Mouse (Mus musculus): ENCODE data around the gene Gtpbp2.
A peak's percentile ranks its signal among the peaks of the same experiment; 100 is the strongest.

The Gtpbp2 gene

DNA sequence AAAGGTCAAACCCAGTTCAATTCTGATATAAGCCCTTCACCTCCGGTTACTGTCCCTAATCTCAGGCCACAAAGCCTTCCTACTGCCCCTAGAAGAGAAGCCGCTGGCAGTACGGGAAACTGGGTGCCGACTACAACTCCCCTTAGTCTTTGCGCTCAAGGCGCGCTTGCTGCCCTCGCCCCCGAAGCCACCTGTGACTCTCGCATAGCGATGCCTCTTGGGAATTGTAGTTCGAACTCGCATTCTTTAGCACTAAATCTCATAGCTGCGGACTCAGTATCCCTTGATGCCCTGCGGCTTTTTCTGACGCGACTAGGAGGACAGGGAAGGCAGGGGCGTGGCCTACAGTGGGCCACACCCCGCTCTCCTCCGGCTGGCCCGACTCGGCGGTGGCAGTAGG is at the start of gene Gtpbp2:
Gene Gtpbp2, plus strand, starts transcription at position 347 of the 400 bp plus-strand sequence.
- DNase-seq (ENCODE audit: low spot score): peak; percentile 97

GRCm38 (mm10) chr17:46115489-46115888 is 45.3 kb upstream of the Gtpbp2 start:
- no peak for DNase-seq (ENCODE audit: low spot score)

GRCm38 (mm10) chr17:46116138-46116537 is 44.7 kb upstream of the Gtpbp2 start:
- no peak for DNase-seq (ENCODE audit: low spot score)

GRCm38 (mm10) chr17:46116881-46117280 is 44.0 kb upstream of the Gtpbp2 start:
- no peak for DNase-seq (ENCODE audit: low spot score)

GRCm38 (mm10) chr17:46117623-46118422 is 43.0 kb upstream of the Gtpbp2 start:
- no peak for DNase-seq (ENCODE audit: low spot score)

- no peak for DNase-seq (ENCODE audit: low spot score)
Observed at GRCm38 (mm10) chr17:46118423-46118850, 42.4 kb upstream of the Gtpbp2 start.

GRCm38 (mm10) chr17:46119641-46120040 is 41.2 kb upstream of the Gtpbp2 start:
- DNase-seq (ENCODE audit: low spot score): no peak

GRCm38 (mm10) chr17:46122791-46123190 is 38.0 kb upstream of the Gtpbp2 start:
- DNase-seq (ENCODE audit: low spot score): no peak

DNA sequence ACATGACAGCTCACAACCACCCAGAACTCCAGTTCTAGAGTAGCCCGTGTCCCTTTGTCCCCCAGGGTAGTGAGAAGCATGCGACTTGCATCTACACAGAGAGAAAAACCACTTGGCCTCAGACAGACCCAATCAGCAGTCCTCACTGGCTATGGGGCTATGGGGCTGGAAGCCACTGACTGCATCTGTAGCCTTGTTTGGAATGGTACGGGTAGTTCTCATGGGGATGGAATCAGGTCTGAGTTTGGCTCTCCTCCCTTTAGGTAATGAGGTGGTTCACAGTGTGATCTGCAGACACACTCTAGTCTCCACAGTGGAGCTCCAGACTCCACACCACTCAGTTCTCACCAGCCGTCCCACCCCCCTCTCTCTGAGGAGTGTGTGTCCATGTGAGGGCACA is 37.5 kb upstream of the Gtpbp2 start:
- no peak for DNase-seq (ENCODE audit: low spot score)

DNA sequence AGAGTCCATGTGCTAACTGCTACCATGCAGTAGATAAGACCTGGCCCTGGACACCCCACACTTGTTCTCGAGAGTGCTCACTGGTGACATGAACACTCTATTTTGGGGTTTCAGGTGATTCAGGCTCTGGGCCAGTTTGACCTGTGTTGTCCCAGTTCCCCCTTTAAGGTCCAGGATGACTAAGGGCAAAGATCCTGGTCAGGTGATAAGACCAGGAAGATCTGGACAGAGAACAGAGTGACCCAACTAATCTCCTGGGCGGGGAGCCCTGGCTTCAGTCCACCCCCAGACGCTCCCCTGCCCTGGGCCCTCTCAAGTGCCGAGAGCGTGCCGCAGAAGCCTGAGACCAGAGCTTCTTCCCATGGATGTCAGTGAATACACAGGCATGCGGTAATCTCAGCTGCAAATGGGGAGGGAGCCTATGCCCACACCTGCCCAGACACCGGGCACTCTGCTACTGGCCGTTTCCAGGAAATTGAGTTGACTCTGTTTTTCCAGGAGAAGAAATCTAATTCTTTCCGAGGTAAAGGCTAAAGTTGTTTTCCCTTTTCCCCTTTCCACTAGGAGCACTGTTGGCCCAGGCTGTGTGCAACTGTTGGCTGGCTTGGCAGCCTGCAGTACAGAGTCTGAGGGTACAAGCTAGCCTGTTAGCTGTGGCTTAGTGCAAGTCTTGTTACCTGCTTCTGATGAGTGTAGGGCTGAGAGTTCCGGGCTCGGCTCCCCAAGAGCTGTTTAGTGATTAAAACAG is 36.7 kb upstream of the Gtpbp2 start:
- DNase-seq (ENCODE audit: low spot score): no peak

DNA sequence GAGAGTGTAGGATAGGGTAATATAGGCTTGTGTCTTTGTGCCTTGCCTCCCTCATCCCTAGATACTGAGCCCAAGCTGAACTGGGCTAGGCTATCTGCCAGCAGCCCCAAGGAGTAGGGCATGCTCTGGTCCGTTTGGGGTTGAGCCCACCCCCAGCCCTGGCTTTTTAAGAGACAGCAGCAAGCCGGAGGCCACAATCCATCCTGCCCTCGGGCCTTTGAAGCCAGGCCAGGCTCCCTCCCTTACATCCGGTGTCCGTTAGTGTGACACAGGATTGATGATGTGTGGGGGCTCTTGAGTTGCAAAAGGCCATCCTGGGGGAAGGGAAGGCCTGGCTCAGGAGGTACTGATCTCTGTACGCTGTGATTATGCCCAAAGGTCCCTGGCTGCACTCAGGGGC is 34.2 kb upstream of the Gtpbp2 start:
- no peak for DNase-seq (ENCODE audit: low spot score)

GRCm38 (mm10) chr17:46127814-46128493 is 32.9 kb upstream of the Gtpbp2 start:
- no peak for DNase-seq (ENCODE audit: low spot score)

- no peak for DNase-seq (ENCODE audit: low spot score)
Observed at GRCm38 (mm10) chr17:46129741-46130498, 30.9 kb upstream of the Gtpbp2 start.

DNA sequence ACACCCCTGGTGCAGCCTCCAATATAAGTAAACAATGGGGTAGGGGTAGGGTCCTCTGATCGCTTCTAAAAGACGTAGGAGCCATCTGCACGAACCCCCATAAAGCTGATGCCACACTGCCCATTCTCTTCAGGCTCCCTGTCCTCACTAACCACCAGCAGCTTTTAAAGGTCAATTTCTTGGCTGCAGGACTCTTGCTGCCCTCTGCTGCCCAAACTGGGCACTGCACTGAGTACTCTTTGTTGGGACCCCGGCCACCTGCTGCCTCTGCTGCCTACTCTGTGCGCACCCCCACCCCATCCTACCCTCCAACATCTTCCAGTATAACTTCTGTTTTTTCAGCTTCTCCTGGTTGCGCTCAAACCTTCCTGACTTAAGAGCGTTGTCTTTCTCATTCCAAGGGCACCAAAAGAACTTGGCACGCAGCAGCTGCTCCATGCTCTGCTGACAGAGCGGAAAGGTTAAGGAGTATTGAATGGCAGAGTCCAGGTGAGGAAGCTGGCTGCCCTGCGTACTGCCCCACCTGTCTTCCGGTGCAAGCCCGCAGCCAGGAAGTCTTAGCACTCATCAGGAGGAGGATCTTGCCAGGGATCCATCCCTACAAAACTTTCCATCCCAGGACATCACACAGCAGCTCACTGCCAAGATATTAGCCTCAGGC is 28.6 kb upstream of the Gtpbp2 start:
- peak; percentile 61 for DNase-seq (ENCODE audit: low spot score)

GRCm38 (mm10) chr17:46132862-46133261 is 28.0 kb upstream of the Gtpbp2 start:
- no peak for DNase-seq (ENCODE audit: low spot score)

DNA sequence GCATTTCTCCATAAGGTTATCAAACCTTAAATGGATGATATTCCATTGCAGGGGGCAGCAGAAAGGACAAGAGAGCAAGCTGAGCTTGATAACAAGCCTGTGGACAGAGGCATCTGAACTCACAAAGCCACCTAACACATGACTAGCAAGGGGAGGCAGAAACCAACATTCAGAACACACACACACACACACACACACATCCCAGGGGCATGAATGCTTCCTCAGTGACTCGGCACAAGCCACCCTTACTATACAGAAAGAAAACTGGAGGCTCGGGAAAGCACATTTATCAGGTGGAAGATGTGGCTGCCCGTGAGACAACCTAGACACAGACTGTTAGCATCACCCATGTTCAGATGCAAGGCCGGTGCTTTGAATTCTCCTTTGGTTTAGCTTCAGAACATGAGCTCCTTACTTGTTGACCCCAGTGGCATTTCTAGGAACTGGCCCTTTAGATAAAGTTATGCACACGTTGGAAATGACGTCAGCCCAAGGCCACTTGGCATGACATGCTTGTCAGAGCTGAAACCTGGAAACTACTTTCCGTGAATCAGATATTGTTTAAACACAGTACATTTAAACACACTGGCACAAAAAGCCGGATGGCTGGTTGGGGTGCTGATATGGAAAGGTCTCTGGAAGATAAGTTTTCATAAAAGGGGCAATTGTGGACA is 22.1 kb upstream of the Gtpbp2 start:
- no peak for DNase-seq (ENCODE audit: low spot score)

GRCm38 (mm10) chr17:46139872-46140271 is 21.0 kb upstream of the Gtpbp2 start:
- no peak for DNase-seq (ENCODE audit: low spot score)

DNA sequence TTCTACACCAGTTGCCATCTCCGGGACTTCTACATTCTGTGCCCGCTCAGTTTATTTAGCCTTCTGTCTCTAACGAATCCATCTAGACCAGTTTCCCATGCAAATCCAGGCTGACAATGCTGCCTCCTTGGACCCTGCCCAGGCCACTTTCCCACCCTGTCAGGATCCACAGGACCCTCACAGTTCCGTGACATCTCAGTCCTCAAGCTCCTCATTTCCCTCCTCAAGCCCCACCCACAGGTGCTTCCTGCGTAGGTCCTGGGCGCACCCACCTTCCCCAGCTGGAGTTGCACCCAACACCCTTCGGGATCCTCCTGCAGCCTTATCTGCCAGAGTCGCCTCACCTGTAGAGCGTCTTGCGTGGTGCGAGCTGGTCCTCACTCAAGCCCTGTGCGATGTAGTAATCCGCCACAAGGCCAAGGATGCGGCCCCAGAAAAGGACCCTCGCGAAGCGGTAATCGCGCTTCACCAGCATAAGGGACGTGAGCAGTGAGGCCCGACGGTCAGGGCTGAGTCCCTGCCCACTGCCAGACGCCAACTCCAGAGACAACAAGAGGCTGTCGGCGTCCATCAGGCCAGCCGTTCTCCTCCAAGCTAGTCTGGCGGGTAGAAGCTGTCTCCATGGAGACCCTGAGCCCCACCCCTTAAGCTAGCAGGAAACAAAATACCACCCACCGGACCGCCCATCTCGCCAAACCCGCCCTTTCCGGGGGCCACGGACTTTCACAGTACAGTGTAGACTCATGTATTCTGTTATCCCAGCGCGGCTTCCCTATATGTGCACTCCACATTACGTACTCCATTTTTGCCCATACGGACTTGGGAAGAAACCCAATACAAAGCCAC is 17.0 kb upstream of the Gtpbp2 start, which contains the start of gene Rsph9:
Gene Rsph9, minus strand, starts transcription at position 639 of the 846 bp plus-strand sequence.
- peak; percentile 86 for DNase-seq (ENCODE audit: low spot score)

DNA sequence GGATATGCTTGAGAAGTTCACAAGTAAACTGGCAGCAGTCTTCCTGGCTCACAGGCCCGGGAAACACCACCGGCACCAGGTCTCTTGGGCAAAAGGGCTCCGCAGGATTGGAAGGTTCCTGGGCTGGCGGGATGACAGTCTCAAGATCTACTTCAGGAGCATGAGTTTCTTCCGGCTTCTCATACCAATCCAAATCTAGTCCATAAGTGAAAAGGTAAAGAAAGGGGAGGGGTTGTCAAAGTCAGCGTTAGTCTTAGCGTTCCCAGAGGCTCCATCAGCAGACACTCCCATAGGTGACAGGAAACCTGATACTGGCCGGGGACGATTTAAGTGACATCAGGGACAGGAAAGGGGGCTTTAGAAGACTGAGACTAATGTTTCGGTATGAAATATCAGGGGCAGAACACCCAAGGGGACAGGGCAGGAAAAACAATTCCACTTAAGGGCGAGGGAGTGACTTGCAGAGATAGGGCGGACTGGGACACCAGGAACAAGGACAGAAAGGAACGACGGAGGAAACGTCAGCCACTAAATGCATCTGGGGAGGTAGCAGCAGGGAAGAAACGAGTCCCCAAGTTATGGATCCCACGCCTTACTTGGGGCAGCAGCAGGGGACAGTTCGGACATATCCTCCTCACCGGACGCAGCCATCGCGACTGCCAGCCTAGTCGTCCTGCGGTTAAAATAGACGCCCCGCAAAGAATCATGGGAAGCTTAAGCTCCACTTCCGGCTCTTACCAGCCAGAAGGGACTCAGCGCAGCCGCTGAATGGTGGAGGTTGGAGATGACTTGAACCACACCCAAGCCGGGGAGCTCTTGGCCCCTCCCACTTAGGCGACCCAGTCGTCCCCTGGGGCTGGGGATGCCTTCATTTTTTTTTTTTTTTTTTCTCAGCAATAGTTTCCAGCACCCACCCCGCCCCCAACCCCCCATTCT is 7.7 kb upstream of the Gtpbp2 start, which contains the start of gene Mad2l1bp:
Gene Mad2l1bp, minus strand, starts transcription at position 707 of the 936 bp plus-strand sequence.
- peak; percentile 92 for DNase-seq (ENCODE audit: low spot score)
